Mouse (Mus musculus): ENCODE measurements around the gene Scaf4. TPM values are rescaled to one million over a fixed set of nuclear protein-coding genes. Genes with fewer than 3 reads are reported as not detected.
"Not testable (repeated sequence)": the region's sequence is repeated elsewhere in the genome, so short reads cannot be mapped to it uniquely, and the experiment has no call there.

Gene Scaf4
- polyA plus RNA-seq, 1 experiment from 2014 or later, result 10.1 TPM

- H3K27me3 ChIP-seq, result no peaks in the 10 kb centered on the region
- peaks cover 59% of the 10 kb centered on the region for H3K4me1 ChIP-seq (replicated peaks)
- ATAC-seq (ENCODE audit: insufficient read depth), result peak; percentile 92
- H3K36me3 ChIP-seq (replicated peaks), result peaks cover 32% of the 10 kb centered on the region
- H3K27ac ChIP-seq (replicated peaks), result peak overlapping the region; percentile 81
- no peak overlapping the region for H3K4me3 ChIP-seq (replicated peaks)
- H3K9me3 ChIP-seq (replicated peaks), result no peaks in the 10 kb centered on the region
- WGBS (ENCODE audit: insufficient replicate concordance), result 21% methylated on average over 5 of the region's 5 CpGs
- H3K4me2 ChIP-seq, result peak overlapping the region; percentile 47
- no peak overlapping the region for H3K9ac ChIP-seq
Measured at GRCm38 (mm10) chr16:90264021-90264420, 20.3 kb downstream of the Scaf4 start.

- WGBS (ENCODE audit: insufficient replicate concordance), result 90% methylated on average over 2 of the region's 2 CpGs
- no peaks in the 10 kb centered on the region for H3K27me3 ChIP-seq
- peaks cover 39% of the 10 kb centered on the region for H3K4me1 ChIP-seq (replicated peaks)
- no peak overlapping the region for H3K27ac ChIP-seq (replicated peaks)
- H3K9me3 ChIP-seq (replicated peaks), result no peaks in the 10 kb centered on the region
- no peak overlapping the region for H3K9ac ChIP-seq
- no peak for ATAC-seq (ENCODE audit: insufficient read depth)
- peaks cover 53% of the 10 kb centered on the region for H3K36me3 ChIP-seq (replicated peaks)
- no peak overlapping the region for H3K4me2 ChIP-seq
- no peak overlapping the region for H3K4me3 ChIP-seq (replicated peaks)
Measured at GRCm38 (mm10) chr16:90261791-90262190, 22.5 kb downstream of the Scaf4 start.

- Histone ChIP-seq H3K27me3 (no peaks in the 10 kb centered on the region), H3K27ac (replicated peaks) (no peak overlapping the region), H3K36me3 (replicated peaks) (peaks cover 66% of the 10 kb centered on the region), H3K4me1 (replicated peaks) (peaks cover 23% of the 10 kb centered on the region), H3K4me3 (replicated peaks) (no peak overlapping the region), H3K9me3 (replicated peaks) (no peaks in the 10 kb centered on the region), H3K4me2 (no peak overlapping the region), H3K9ac (no peak overlapping the region)
- no peak for ATAC-seq (ENCODE audit: insufficient read depth)
- 79% methylated on average over 4 of the region's 4 CpGs for WGBS (ENCODE audit: insufficient replicate concordance)
Measured at GRCm38 (mm10) chr16:90260097-90260496, 24.2 kb downstream of the Scaf4 start.

GRCm38 (mm10) chr16:90259623-90260022 lies 24.7 kb downstream of the Scaf4 start:
- H3K9ac ChIP-seq, result no peak overlapping the region
- no peaks in the 10 kb centered on the region for H3K9me3 ChIP-seq (replicated peaks)
- no peaks in the 10 kb centered on the region for H3K27me3 ChIP-seq
- no peak overlapping the region for H3K4me3 ChIP-seq (replicated peaks)
- no peak for ATAC-seq (ENCODE audit: insufficient read depth)
- H3K36me3 ChIP-seq (replicated peaks), result peaks cover 71% of the 10 kb centered on the region
- WGBS (ENCODE audit: insufficient replicate concordance), result 82% methylated on average over 5 of the region's 5 CpGs
- no peak overlapping the region for H3K27ac ChIP-seq (replicated peaks)
- peaks cover 19% of the 10 kb centered on the region for H3K4me1 ChIP-seq (replicated peaks)
- no peak overlapping the region for H3K4me2 ChIP-seq

- no peaks in the 10 kb centered on the region for H3K27me3 ChIP-seq
- no peak overlapping the region for H3K9ac ChIP-seq
- no peak overlapping the region for H3K4me2 ChIP-seq
- H3K4me1 ChIP-seq (replicated peaks), result peaks cover 12% of the 10 kb centered on the region
- no peak overlapping the region for H3K27ac ChIP-seq (replicated peaks)
- H3K9me3 ChIP-seq (replicated peaks), result no peaks in the 10 kb centered on the region
- WGBS (ENCODE audit: insufficient replicate concordance), result 77% methylated on average over 7 of the region's 7 CpGs
- no peak for ATAC-seq (ENCODE audit: insufficient read depth)
- no peak overlapping the region for H3K4me3 ChIP-seq (replicated peaks)
- peaks cover 77% of the 10 kb centered on the region for H3K36me3 ChIP-seq (replicated peaks)
Measured at GRCm38 (mm10) chr16:90258950-90259349, 25.4 kb downstream of the Scaf4 start.

- peaks cover 85% of the 10 kb centered on the region for H3K36me3 ChIP-seq (replicated peaks)
- no peaks in the 10 kb centered on the region for H3K4me1 ChIP-seq (replicated peaks)
- H3K9ac ChIP-seq, result no peak overlapping the region
- H3K9me3 ChIP-seq (replicated peaks), result no peaks in the 10 kb centered on the region
- H3K4me3 ChIP-seq (replicated peaks), result no peak overlapping the region
- no peak overlapping the region for H3K4me2 ChIP-seq
- ATAC-seq (ENCODE audit: insufficient read depth), result no peak
- WGBS (ENCODE audit: insufficient replicate concordance), result 82% methylated on average over 2 of the region's 2 CpGs
- H3K27ac ChIP-seq (replicated peaks), result no peak overlapping the region
- no peaks in the 10 kb centered on the region for H3K27me3 ChIP-seq
Measured at GRCm38 (mm10) chr16:90252521-90252920, 31.8 kb downstream of the Scaf4 start.

- 78% methylated on average over 3 of the region's 3 CpGs for WGBS (ENCODE audit: insufficient replicate concordance)
- not testable (repeated sequence) for H3K4me3 ChIP-seq (replicated peaks)
Measured at GRCm38 (mm10) chr16:90251256-90251655, 33.0 kb downstream of the Scaf4 start.

GRCm38 (mm10) chr16:90250099-90250498 lies 34.2 kb downstream of the Scaf4 start:
- Histone ChIP-seq H3K9me3 (replicated peaks) (no peaks in the 10 kb centered on the region), H3K4me3 (replicated peaks) (no peak overlapping the region), H3K27me3 (no peaks in the 10 kb centered on the region), H3K9ac (no peak overlapping the region), H3K4me1 (replicated peaks) (no peaks in the 10 kb centered on the region), H3K4me2 (no peak overlapping the region), H3K36me3 (replicated peaks) (peaks cover 88% of the 10 kb centered on the region), H3K27ac (replicated peaks) (no peak overlapping the region)
- WGBS (ENCODE audit: insufficient replicate concordance), result 89% methylated on average over 7 of the region's 7 CpGs
- no peak for ATAC-seq (ENCODE audit: insufficient read depth)

More at GRCm38 (mm10) chr16:90251256-90251655, 33.0 kb downstream of the Scaf4 start:
- H3K4me2 ChIP-seq; H3K9me3 ChIP-seq (replicated peaks); H3K4me1 ChIP-seq (replicated peaks); H3K9ac ChIP-seq; H3K27me3 ChIP-seq; H3K27ac ChIP-seq (replicated peaks); ATAC-seq (ENCODE audit: insufficient read depth): not testable (repeated sequence)
- peaks cover 84% of the 10 kb centered on the region for H3K36me3 ChIP-seq (replicated peaks)

GRCm38 (mm10) chr16:90242426-90243304 lies 41.6 kb downstream of the Scaf4 start:
- no peak overlapping the region for H3K27ac ChIP-seq (replicated peaks)
- no peak overlapping the region for H3K4me2 ChIP-seq
- H3K27me3 ChIP-seq, result no peaks in the 10 kb centered on the region
- no peaks in the 10 kb centered on the region for H3K4me1 ChIP-seq (replicated peaks)
- H3K4me3 ChIP-seq (replicated peaks), result no peak overlapping the region
- no peak overlapping the region for H3K9ac ChIP-seq
- H3K9me3 ChIP-seq (replicated peaks), result no peaks in the 10 kb centered on the region
- no peak for ATAC-seq (ENCODE audit: insufficient read depth)
- 83% methylated on average over 17 of the region's 17 CpGs for WGBS (ENCODE audit: insufficient replicate concordance)
- H3K36me3 ChIP-seq (replicated peaks), result peaks cover 95% of the 10 kb centered on the region

GRCm38 (mm10) chr16:90241875-90242274 lies 42.4 kb downstream of the Scaf4 start:
- ATAC-seq (ENCODE audit: insufficient read depth), result no peak
- Histone ChIP-seq H3K4me2 (no peak overlapping the region), H3K36me3 (replicated peaks) (peaks cover 87% of the 10 kb centered on the region), H3K4me1 (replicated peaks) (no peaks in the 10 kb centered on the region), H3K9ac (no peak overlapping the region), H3K27me3 (no peaks in the 10 kb centered on the region), H3K9me3 (replicated peaks) (no peaks in the 10 kb centered on the region), H3K4me3 (replicated peaks) (no peak overlapping the region), H3K27ac (replicated peaks) (no peak overlapping the region)
- WGBS (ENCODE audit: insufficient replicate concordance), result 87% methylated on average over 4 of the region's 4 CpGs

GRCm38 (mm10) chr16:90239128-90239746 lies 45.1 kb downstream of the Scaf4 start:
- peaks cover 62% of the 10 kb centered on the region for H3K36me3 ChIP-seq (replicated peaks)
- H3K4me2 ChIP-seq, result no peak overlapping the region
- H3K9me3 ChIP-seq (replicated peaks), result no peaks in the 10 kb centered on the region
- no peak overlapping the region for H3K9ac ChIP-seq
- 77% methylated on average over 6 of the region's 6 CpGs for WGBS (ENCODE audit: insufficient replicate concordance)
- no peak overlapping the region for H3K4me3 ChIP-seq (replicated peaks)
- H3K27me3 ChIP-seq, result no peaks in the 10 kb centered on the region
- peaks cover 9% of the 10 kb centered on the region; the same call in 1 of the 2 replicates for H3K4me1 ChIP-seq (replicated peaks)
- ATAC-seq (ENCODE audit: insufficient read depth), result no peak
- H3K27ac ChIP-seq (replicated peaks), result no peak overlapping the region

Measured in liver, embryonic 15.5 days (tissue).